Mouse (Mus musculus) megakaryocyte, embryonic 14.5 days (primary cell): ENCODE measurements around the gene Casp7.

ENCODE experiments used
- FLI1 ChIP-seq: IDR thresholded peaks from 2 replicates; pipeline ENCODE4 v1.6.1; 2012; ENCODE audit warnings: low read length, inconsistent platforms, mixed read lengths
- GATA1 ChIP-seq: IDR thresholded peaks from 3 replicates; pipeline ENCODE4 v1.6.1; 2012; ENCODE audit warnings: mixed read lengths, low read length, inconsistent platforms, borderline replicate concordance

GRCm38 (mm10) chr19:56462786-56463185, 65.9 kb downstream of the Casp7 start:
- TF ChIP-seq GATA1 (no peak), FLI1 (no peak)
